Mouse (Mus musculus): ENCODE measurements around the gene Slc25a12.

- TF ChIP-seq POLR2A (IDR thresholded peaks at IDR 0.05; ENCODE audit: insufficient read length, low read depth), result no peak
- no peak for TF ChIP-seq SRF (IDR thresholded peaks at IDR 0.05; ENCODE audit: control insufficient read depth, insufficient read length, low read depth)
- no peak for TF ChIP-seq MAX (IDR thresholded peaks at IDR 0.05; ENCODE audit: low read depth)
- no peak for TF ChIP-seq REST (IDR thresholded peaks at IDR 0.05; ENCODE audit: insufficient read depth, insufficient read length)
- TF ChIP-seq TCF3 (IDR thresholded peaks at IDR 0.05; ENCODE audit: insufficient read length, low read depth), result no peak
- TF ChIP-seq TCF12 (IDR thresholded peaks at IDR 0.05; ENCODE audit: insufficient read depth, poor library complexity, severe bottlenecking), result no peak
- no peak for TF ChIP-seq POLR2AphosphoS2 (IDR thresholded peaks at IDR 0.05; ENCODE audit: insufficient read length, low read depth)
- TF ChIP-seq USF1 (IDR thresholded peaks at IDR 0.05; ENCODE audit: low read depth), result no peak
- no peak for TF ChIP-seq MYOG (IDR thresholded peaks at IDR 0.05; ENCODE audit: control insufficient read depth in 1 of 3, insufficient read depth in 1 of 3, insufficient read length in 2 of 3, low read depth in 2 of 3)
- no peak for TF ChIP-seq CEBPB (IDR thresholded peaks at IDR 0.05; ENCODE audit: insufficient read depth, poor library complexity, severe bottlenecking)
- no peak for TF ChIP-seq E2F4 (IDR thresholded peaks at IDR 0.05; ENCODE audit: insufficient read depth)
- no peak for TF ChIP-seq MYOD1 (IDR thresholded peaks at IDR 0.05; ENCODE audit: control insufficient read depth in 1 of 3, insufficient read length in 2 of 3, low read depth in 2 of 3)
These were observed 97.5 kb downstream of the Slc25a12 start for GRCm38 (mm10) chr2:71270085-71270484.
